Mouse (Mus musculus): Measurements from ENCODE around the gene Blm. TPM values are rescaled to one million over a fixed set of nuclear protein-coding genes. Genes with fewer than 3 reads are reported as not detected.

Gene Blm
- polyA plus RNA-seq, 1 experiment from 2014 or later, result 51.8 TPM

GRCm38 (mm10) chr7:80554180-80555021, 19.5 kb upstream of the Blm start:
- WGBS, result 69% methylated on average over 22 of the region's 22 CpGs
- Histone ChIP-seq H3K4me2 (ENCODE audit: low read depth, severe bottlenecking) (no peak overlapping the region), H3K27me3 (ENCODE audit: control insufficient read depth, insufficient read depth, low read length) (no peaks in the 10 kb centered on the region), H3K9ac (ENCODE audit: low read length) (no peak overlapping the region), H3K36me3 (ENCODE audit: control insufficient read depth, insufficient read depth, low read length) (no peaks in the 10 kb centered on the region), H3K27ac (replicated peaks; ENCODE audit: low read depth, low read length) (0 out of 2 replicates have a peak overlapping the region, but pooled peaks have one; percentile 2), H3K9me3 (ENCODE audit: control insufficient read depth, low read length) (no peaks in the 10 kb centered on the region), H3K4me3 (ENCODE audit: low read depth, low read length) (no peak overlapping the region), H3K4me1 (ENCODE audit: control insufficient read depth, insufficient read depth, low read length) (peaks cover 2% of the 10 kb centered on the region; the same call in 1 of the 2 replicates)
- DNase-seq (ENCODE audit: low spot score), result peak; percentile 23
- ATAC-seq (ENCODE audit: insufficient number of reproducible peaks, low FRiP score, low TSS enrichment, low read depth), result no peak

- H3K4me3 ChIP-seq (ENCODE audit: low read depth, low read length), result no peak overlapping the region
- H3K27ac ChIP-seq (replicated peaks; ENCODE audit: low read depth, low read length), result no peak overlapping the region
- no peak overlapping the region for H3K4me2 ChIP-seq (ENCODE audit: low read depth, severe bottlenecking)
- H3K36me3 ChIP-seq (ENCODE audit: control insufficient read depth, insufficient read depth, low read length), result no peaks in the 10 kb centered on the region
- ATAC-seq (ENCODE audit: insufficient number of reproducible peaks, low FRiP score, low TSS enrichment, low read depth), result no peak
- no peak for DNase-seq (ENCODE audit: low spot score)
- WGBS, result 85% methylated on average over 7 of the region's 7 CpGs
- H3K4me1 ChIP-seq (ENCODE audit: control insufficient read depth, insufficient read depth, low read length), result no peaks in the 10 kb centered on the region
- no peak overlapping the region for H3K9ac ChIP-seq (ENCODE audit: low read length)
- H3K27me3 ChIP-seq (ENCODE audit: control insufficient read depth, insufficient read depth, low read length), result no peaks in the 10 kb centered on the region
- H3K9me3 ChIP-seq (ENCODE audit: control insufficient read depth, low read length), result no peaks in the 10 kb centered on the region
These were observed 13.8 kb upstream of the Blm start for GRCm38 (mm10) chr7:80548513-80549260.

GRCm38 (mm10) chr7:80542139-80542831, 7.4 kb upstream of the Blm start:
- no peak for ATAC-seq (ENCODE audit: insufficient number of reproducible peaks, low FRiP score, low TSS enrichment, low read depth)
- Histone ChIP-seq H3K27ac (replicated peaks; ENCODE audit: low read depth, low read length) (no peak overlapping the region), H3K9ac (ENCODE audit: low read length) (no peak overlapping the region)

GRCm38 (mm10) chr7:80539581-80539980, 4.7 kb upstream of the Blm start:
- no peak for DNase-seq (ENCODE audit: low spot score)
- H3K36me3 ChIP-seq (ENCODE audit: control insufficient read depth, insufficient read depth, low read length), result no peaks in the 10 kb centered on the region
- H3K9ac ChIP-seq (ENCODE audit: low read length), result no peak overlapping the region
- no peaks in the 10 kb centered on the region for H3K4me1 ChIP-seq (ENCODE audit: control insufficient read depth, insufficient read depth, low read length)
- H3K27me3 ChIP-seq (ENCODE audit: control insufficient read depth, insufficient read depth, low read length), result no peaks in the 10 kb centered on the region
- H3K9me3 ChIP-seq (ENCODE audit: control insufficient read depth, low read length), result no peaks in the 10 kb centered on the region
- H3K27ac ChIP-seq (replicated peaks; ENCODE audit: low read depth, low read length), result no peak overlapping the region
- no peak overlapping the region for H3K4me2 ChIP-seq (ENCODE audit: low read depth, severe bottlenecking)
- no peak overlapping the region for H3K4me3 ChIP-seq (ENCODE audit: low read depth, low read length)
- ATAC-seq (ENCODE audit: insufficient number of reproducible peaks, low FRiP score, low TSS enrichment, low read depth), result no peak
- 70% methylated on average over 5 of the region's 5 CpGs for WGBS

More at GRCm38 (mm10) chr7:80542139-80542831, 7.4 kb upstream of the Blm start:
- Histone ChIP-seq H3K4me1 (ENCODE audit: control insufficient read depth, insufficient read depth, low read length) (no peaks in the 10 kb centered on the region), H3K27me3 (ENCODE audit: control insufficient read depth, insufficient read depth, low read length) (no peaks in the 10 kb centered on the region), H3K36me3 (ENCODE audit: control insufficient read depth, insufficient read depth, low read length) (no peaks in the 10 kb centered on the region), H3K4me3 (ENCODE audit: low read depth, low read length) (no peak overlapping the region), H3K4me2 (ENCODE audit: low read depth, severe bottlenecking) (no peak overlapping the region), H3K9me3 (ENCODE audit: control insufficient read depth, low read length) (no peaks in the 10 kb centered on the region)
- 88% methylated on average over 7 of the region's 7 CpGs for WGBS
- no peak for DNase-seq (ENCODE audit: low spot score)

- 1% methylated on average over 32 of the region's 32 CpGs for WGBS
- no peak overlapping the region; the same call in 1 of the 2 replicates for H3K27ac ChIP-seq (replicated peaks; ENCODE audit: low read depth, low read length)
- H3K9ac ChIP-seq (ENCODE audit: low read length), result peak overlapping the region; percentile 86
- peak overlapping the region; percentile 69 for H3K4me3 ChIP-seq (ENCODE audit: low read depth, low read length)
- no peaks in the 10 kb centered on the region for H3K9me3 ChIP-seq (ENCODE audit: control insufficient read depth, low read length)
- no peaks in the 10 kb centered on the region for H3K27me3 ChIP-seq (ENCODE audit: control insufficient read depth, insufficient read depth, low read length)
- H3K4me2 ChIP-seq (ENCODE audit: low read depth, severe bottlenecking), result peak overlapping the region; percentile 92
- H3K36me3 ChIP-seq (ENCODE audit: control insufficient read depth, insufficient read depth, low read length), result no peaks in the 10 kb centered on the region; the same call in 1 of the 2 replicates
- peak; percentile 61 for DNase-seq (ENCODE audit: low spot score)
- H3K4me1 ChIP-seq (ENCODE audit: control insufficient read depth, insufficient read depth, low read length), result peaks cover 3% of the 10 kb centered on the region
- ATAC-seq (ENCODE audit: insufficient number of reproducible peaks, low FRiP score, low TSS enrichment, low read depth), result no peak
These were observed 469 bp downstream of the Blm start for GRCm38 (mm10) chr7:80534291-80535008.

- Histone ChIP-seq H3K9me3 (ENCODE audit: control insufficient read depth, low read length) (no peaks in the 10 kb centered on the region), H3K4me3 (ENCODE audit: low read depth, low read length) (no peak overlapping the region), H3K4me1 (ENCODE audit: control insufficient read depth, insufficient read depth, low read length) (peaks cover 3% of the 10 kb centered on the region), H3K9ac (ENCODE audit: low read length) (no peak overlapping the region), H3K4me2 (ENCODE audit: low read depth, severe bottlenecking) (no peak overlapping the region), H3K36me3 (ENCODE audit: control insufficient read depth, insufficient read depth, low read length) (no peaks in the 10 kb centered on the region; the same call in 1 of the 2 replicates), H3K27ac (replicated peaks; ENCODE audit: low read depth, low read length) (no peak overlapping the region), H3K27me3 (ENCODE audit: control insufficient read depth, insufficient read depth, low read length) (no peaks in the 10 kb centered on the region)
- ATAC-seq (ENCODE audit: insufficient number of reproducible peaks, low FRiP score, low TSS enrichment, low read depth) (no peak), DNase-seq (ENCODE audit: low spot score) (no peak)
- 89% methylated on average over 6 of the region's 6 CpGs for WGBS
These were observed 3.8 kb downstream of the Blm start for GRCm38 (mm10) chr7:80531087-80531486.

- ATAC-seq (ENCODE audit: insufficient number of reproducible peaks, low FRiP score, low TSS enrichment, low read depth), result no peak
- H3K36me3 ChIP-seq (ENCODE audit: control insufficient read depth, insufficient read depth, low read length), result no peaks in the 10 kb centered on the region; the same call in 1 of the 2 replicates
- no peak overlapping the region for H3K4me2 ChIP-seq (ENCODE audit: low read depth, severe bottlenecking)
- no peak for DNase-seq (ENCODE audit: low spot score)
- no peak overlapping the region for H3K4me3 ChIP-seq (ENCODE audit: low read depth, low read length)
- H3K27me3 ChIP-seq (ENCODE audit: control insufficient read depth, insufficient read depth, low read length), result no peaks in the 10 kb centered on the region
- WGBS, result 97% methylated on average over 2 of the region's 2 CpGs
- no peak overlapping the region for H3K9ac ChIP-seq (ENCODE audit: low read length)
- H3K27ac ChIP-seq (replicated peaks; ENCODE audit: low read depth, low read length), result no peak overlapping the region
- no peaks in the 10 kb centered on the region for H3K9me3 ChIP-seq (ENCODE audit: control insufficient read depth, low read length)
- H3K4me1 ChIP-seq (ENCODE audit: control insufficient read depth, insufficient read depth, low read length), result peaks cover 3% of the 10 kb centered on the region
These were observed 4.3 kb downstream of the Blm start for GRCm38 (mm10) chr7:80530646-80531045.
